Mouse (Mus musculus) neural tube, embryonic 12.5 days (tissue): ENCODE data around the gene Tcf7l1. TPM values are rescaled to one million over a fixed set of nuclear protein-coding genes. Genes with fewer than 3 reads are reported as not detected.

ENCODE experiments used
- ATAC-seq: fragments of 200-750 bp; cut with Nextera tagmentation; 2 replicates; pipeline ENCODE4 v1.8.0; 2017; ENCODE audit warnings: low read depth, mild to moderate bottlenecking, moderate TSS enrichment, moderate library complexity; ENCODE audit not compliant: low FRiP score
- H3K27ac ChIP-seq: fragments of 300-500 bp; sonication (generic); 2 replicates; pipeline ENCODE4 v1.5.1; 2016
- H3K27me3 ChIP-seq: fragments of 300-500 bp; sonication (generic); replicated peaks from 2 replicates; pipeline ENCODE4 v1.6.1; 2016; ENCODE audit warnings: mild to moderate bottlenecking
- H3K36me3 ChIP-seq: fragments of 300-500 bp; sonication (generic); 2 replicates; pipeline ENCODE4 v1.6.1; 2016; ENCODE audit warnings: mild to moderate bottlenecking
- H3K4me1 ChIP-seq: fragments of 300-500 bp; sonication (generic); 2 replicates; pipeline ENCODE4 v1.6.1; 2016
- H3K4me2 ChIP-seq: fragments of 300-500 bp; sonication (generic); replicated peaks from 2 replicates; pipeline ENCODE4 v1.6.1; 2016; ENCODE audit warnings: mild to moderate bottlenecking
- H3K4me3 ChIP-seq: fragments of 300-500 bp; sonication (generic); 2 replicates; pipeline ENCODE4 v1.5.1; 2016
- H3K9ac ChIP-seq: fragments of 300-500 bp; sonication (generic); 2 replicates; pipeline ENCODE4 v1.6.1; 2016; ENCODE audit warnings: mild to moderate bottlenecking
- H3K9me3 ChIP-seq: fragments of 300-500 bp; sonication (generic); 2 replicates; pipeline ENCODE4 v1.6.1; 2016; ENCODE audit warnings: mild to moderate bottlenecking
- WGBS: fragments of 180-500 bp; shearing (Covaris S2); methylation state at CpG from one replicate; pipeline ENCODE4 v1.1.7; 2016; 5-methylcytosine and 5-hydroxymethylcytosine counted together
- polyA plus RNA-seq: library from polyadenylated mRNA; unstranded; fragments of >200 nt; fragmentation: Nextera tagmentation; extraction: Ambion mirVana; gene quantifications from 2 replicates; pipeline ENCODE4 v1.2.1, GENCODE M21; 2016

Tcf7l1 gene
- polyA plus RNA-seq, 1 experiment from 2014 or later = 18.6 TPM

- no peak for ATAC-seq
- Histone ChIP-seq H3K27ac (no peak overlapping the region), H3K36me3 (peaks cover 5% of the 10 kb centered on the region; the same call in 1 of the 2 replicates), H3K9me3 (no peaks in the 10 kb centered on the region), H3K4me3 (no peak overlapping the region), H3K4me1 (no peaks in the 10 kb centered on the region), H3K4me2 (no peak overlapping the region), H3K9ac (no peak overlapping the region), H3K27me3 (no peaks in the 10 kb centered on the region)
- WGBS = 91% methylated on average over 15 of the region's 15 CpGs
Measured at GRCm38 (mm10) chr6:72778779-72779776, 10.0 kb downstream of the Tcf7l1 start.

- no peak overlapping the region for H3K4me2 ChIP-seq
Measured at GRCm38 (mm10) chr6:72777212-72777611, 11.8 kb downstream of the Tcf7l1 start.

GRCm38 (mm10) chr6:72774275-72774674 is 14.8 kb downstream of the Tcf7l1 start:
- 47% methylated on average over 3 of the region's 3 CpGs for WGBS
- H3K36me3 ChIP-seq = 0 out of 2 replicates have a peak, but pooled peaks cover 4% of the 10 kb centered on the region
- no peak for ATAC-seq

More at GRCm38 (mm10) chr6:72777212-72777611, 11.8 kb downstream of the Tcf7l1 start:
- no peak for ATAC-seq
- no peaks in the 10 kb centered on the region for H3K9me3 ChIP-seq
- no peaks in the 10 kb centered on the region for H3K27me3 ChIP-seq
- peaks cover 5% of the 10 kb centered on the region; the same call in 1 of the 2 replicates for H3K36me3 ChIP-seq
- H3K9ac ChIP-seq = no peak overlapping the region
- WGBS = 95% methylated on average over 4 of the region's 4 CpGs
- H3K27ac ChIP-seq = no peak overlapping the region
- no peak overlapping the region for H3K4me3 ChIP-seq
- H3K4me1 ChIP-seq = no peaks in the 10 kb centered on the region

GRCm38 (mm10) chr6:72769915-72770776 is 18.9 kb downstream of the Tcf7l1 start:
- H3K4me2 ChIP-seq = no peak overlapping the region
- H3K27me3 ChIP-seq = no peaks in the 10 kb centered on the region
- H3K4me3 ChIP-seq = no peak overlapping the region
- 0 out of 2 replicates have a peak, but pooled peaks cover 4% of the 10 kb centered on the region for H3K36me3 ChIP-seq
- WGBS = 76% methylated on average over 14 of the region's 14 CpGs
- no peak overlapping the region for H3K27ac ChIP-seq
- no peaks in the 10 kb centered on the region for H3K9me3 ChIP-seq
- peaks cover 12% of the 10 kb centered on the region for H3K4me1 ChIP-seq
- ATAC-seq = no peak
- no peak overlapping the region for H3K9ac ChIP-seq

More at GRCm38 (mm10) chr6:72774275-72774674, 14.8 kb downstream of the Tcf7l1 start:
- H3K4me1 ChIP-seq = no peaks in the 10 kb centered on the region; the same call in 1 of the 2 replicates
- H3K4me3 ChIP-seq = no peak overlapping the region
- no peak overlapping the region for H3K27ac ChIP-seq
- H3K9me3 ChIP-seq = no peaks in the 10 kb centered on the region
- no peaks in the 10 kb centered on the region for H3K27me3 ChIP-seq
- no peak overlapping the region for H3K4me2 ChIP-seq
- no peak overlapping the region for H3K9ac ChIP-seq

- Histone ChIP-seq H3K36me3 (0 out of 2 replicates have a peak, but pooled peaks cover 7% of the 10 kb centered on the region), H3K4me2 (no peak overlapping the region), H3K27me3 (no peaks in the 10 kb centered on the region), H3K9ac (no peak overlapping the region), H3K4me3 (no peak overlapping the region), H3K27ac (no peak overlapping the region), H3K4me1 (peaks cover 13% of the 10 kb centered on the region), H3K9me3 (no peaks in the 10 kb centered on the region)
- no peak for ATAC-seq
- WGBS = 87% methylated on average over 13 of the region's 13 CpGs
Measured at GRCm38 (mm10) chr6:72769343-72769742, 19.7 kb downstream of the Tcf7l1 start.

- no peak for ATAC-seq
- Histone ChIP-seq H3K9me3 (no peaks in the 10 kb centered on the region), H3K27ac (no peak overlapping the region), H3K27me3 (no peaks in the 10 kb centered on the region), H3K4me3 (no peak overlapping the region), H3K9ac (no peak overlapping the region), H3K4me2 (no peak overlapping the region), H3K36me3 (0 out of 2 replicates have a peak, but pooled peaks cover 7% of the 10 kb centered on the region), H3K4me1 (peaks cover 13% of the 10 kb centered on the region)
- 85% methylated on average over 9 of the region's 9 CpGs for WGBS
Measured at GRCm38 (mm10) chr6:72768804-72769203, 20.2 kb downstream of the Tcf7l1 start.

- ATAC-seq = no peak
- H3K27me3 ChIP-seq = no peaks in the 10 kb centered on the region
- 0 out of 2 replicates have a peak, but pooled peaks cover 7% of the 10 kb centered on the region for H3K36me3 ChIP-seq
- 93% methylated on average over 9 of the region's 9 CpGs for WGBS
- H3K4me2 ChIP-seq = no peak overlapping the region
- H3K9ac ChIP-seq = no peak overlapping the region
- H3K4me3 ChIP-seq = no peak overlapping the region
- H3K4me1 ChIP-seq = peaks cover 13% of the 10 kb centered on the region
- no peaks in the 10 kb centered on the region for H3K9me3 ChIP-seq
- H3K27ac ChIP-seq = no peak overlapping the region
Measured at GRCm38 (mm10) chr6:72768097-72768496, 21.0 kb downstream of the Tcf7l1 start.

- Histone ChIP-seq H3K4me3 (no peak overlapping the region), H3K36me3 (0 out of 2 replicates have a peak, but pooled peaks cover 3% of the 10 kb centered on the region)
Measured at GRCm38 (mm10) chr6:72763616-72764015, 25.4 kb downstream of the Tcf7l1 start.

GRCm38 (mm10) chr6:72761645-72762044 is 27.4 kb downstream of the Tcf7l1 start:
- no peaks in the 10 kb centered on the region for H3K9me3 ChIP-seq
- no peak overlapping the region for H3K9ac ChIP-seq
- peaks cover 21% of the 10 kb centered on the region for H3K4me1 ChIP-seq
- 0 out of 2 replicates have a peak, but pooled peaks cover 3% of the 10 kb centered on the region for H3K36me3 ChIP-seq
- no peak overlapping the region for H3K27ac ChIP-seq
- H3K4me3 ChIP-seq = no peak overlapping the region
- peak overlapping the region; percentile 20; the same call in 1 of the 2 replicates for H3K4me2 ChIP-seq
- H3K27me3 ChIP-seq = no peaks in the 10 kb centered on the region
- ATAC-seq = no peak
- WGBS = 42% methylated on average over 7 of the region's 7 CpGs

More at GRCm38 (mm10) chr6:72763616-72764015, 25.4 kb downstream of the Tcf7l1 start:
- H3K27me3 ChIP-seq = no peaks in the 10 kb centered on the region
- H3K4me2 ChIP-seq = no peak overlapping the region
- H3K9me3 ChIP-seq = no peaks in the 10 kb centered on the region
- peaks cover 21% of the 10 kb centered on the region for H3K4me1 ChIP-seq
- WGBS = 55% methylated on average over 11 of the region's 11 CpGs
- no peak overlapping the region for H3K27ac ChIP-seq
- no peak for ATAC-seq
- H3K9ac ChIP-seq = no peak overlapping the region

- H3K4me2 ChIP-seq = no peak overlapping the region
- H3K9me3 ChIP-seq = no peaks in the 10 kb centered on the region
- peaks cover 18% of the 10 kb centered on the region for H3K4me1 ChIP-seq
- 62% methylated on average over 10 of the region's 10 CpGs for WGBS
- H3K4me3 ChIP-seq = no peak overlapping the region
- no peak overlapping the region for H3K27ac ChIP-seq
- ATAC-seq = no peak
- H3K27me3 ChIP-seq = no peaks in the 10 kb centered on the region
- no peaks in the 10 kb centered on the region for H3K36me3 ChIP-seq
- no peak overlapping the region for H3K9ac ChIP-seq
Measured at GRCm38 (mm10) chr6:72758239-72759017, 30.6 kb downstream of the Tcf7l1 start.

GRCm38 (mm10) chr6:72755267-72755889 is 33.7 kb downstream of the Tcf7l1 start:
- no peak for ATAC-seq
- Histone ChIP-seq H3K4me3 (no peak overlapping the region), H3K9me3 (no peaks in the 10 kb centered on the region), H3K4me2 (no peak overlapping the region), H3K27me3 (no peaks in the 10 kb centered on the region), H3K27ac (no peak overlapping the region), H3K9ac (no peak overlapping the region), H3K36me3 (no peaks in the 10 kb centered on the region), H3K4me1 (peaks cover 10% of the 10 kb centered on the region)
- WGBS = 76% methylated on average over 14 of the region's 14 CpGs
